Mouse (Mus musculus): ENCODE data around the gene Nrf1. TPM values are rescaled to one million over a fixed set of nuclear protein-coding genes. Genes with fewer than 3 reads are reported as not detected.

The Nrf1 gene
- polyA plus RNA-seq, 1 experiment from 2014 or later = 41.5 TPM

DNA sequence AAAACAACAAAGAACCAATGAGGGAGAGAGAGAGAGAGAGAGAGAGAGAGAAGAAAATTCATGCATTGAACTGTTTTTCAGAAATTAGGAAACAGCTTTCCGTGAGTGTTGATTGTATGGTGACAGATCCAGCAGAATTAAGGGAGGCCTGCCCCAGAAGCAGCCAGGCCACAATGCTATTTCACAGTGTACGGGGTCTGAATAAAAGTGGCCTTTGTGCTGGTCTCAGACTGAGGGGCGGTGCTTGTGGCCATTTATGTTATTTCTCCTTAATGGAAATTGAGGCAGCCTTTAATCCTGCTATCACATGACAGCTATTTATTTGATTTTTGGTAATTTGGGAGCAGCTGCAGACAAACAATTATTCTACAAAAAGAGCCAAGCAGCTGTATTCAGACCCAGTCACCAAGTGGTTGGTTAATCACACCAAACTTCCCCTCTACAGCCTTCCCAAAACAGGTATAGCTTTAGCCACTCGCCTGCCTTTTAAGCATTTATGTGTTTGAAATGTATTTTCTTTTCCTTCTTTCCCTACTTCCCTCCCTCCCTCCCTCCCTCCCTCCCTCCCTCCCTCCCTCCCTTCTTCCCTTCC, 31.2 kb downstream of the Nrf1 start:
- Histone ChIP-seq H3K27me3 (no peaks in the 10 kb centered on the region), H3K9me3 (replicated peaks) (no peaks in the 10 kb centered on the region), H3K27ac (no peak overlapping the region), H3K4me1 (replicated peaks) (peaks cover 40% of the 10 kb centered on the region), H3K9ac (no peak overlapping the region), H3K36me3 (no peaks in the 10 kb centered on the region), H3K4me3 (replicated peaks) (no peak overlapping the region), H3K4me2 (no peak overlapping the region)
- DNase-seq = no peak
- WGBS (ENCODE audit: insufficient replicate concordance) = 85% methylated on average over 4 of the region's 4 CpGs
- no peak for ATAC-seq (ENCODE audit: low read depth)

DNA sequence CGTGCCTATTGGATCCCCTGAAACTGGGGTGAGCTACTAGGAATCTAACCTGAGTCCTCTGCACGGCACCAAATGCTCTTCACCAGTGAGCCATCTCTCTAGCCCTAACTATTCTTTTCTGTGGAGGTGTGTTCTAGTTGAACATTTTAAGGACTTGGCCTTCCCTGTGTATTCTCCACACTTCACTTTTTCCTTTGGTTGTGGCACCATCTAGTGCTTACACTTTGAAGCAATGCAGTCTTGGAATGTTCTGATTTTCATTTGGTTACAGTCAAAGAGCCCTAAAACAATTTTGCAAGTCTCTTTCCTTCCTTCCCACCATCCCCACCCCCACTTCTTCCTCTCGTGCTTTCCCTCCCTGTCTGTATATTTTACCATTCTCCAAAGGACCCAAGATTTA, 33.6 kb downstream of the Nrf1 start:
- Histone ChIP-seq H3K4me3 (replicated peaks) (no peak overlapping the region), H3K4me1 (replicated peaks) (peaks cover 37% of the 10 kb centered on the region), H3K36me3 (no peaks in the 10 kb centered on the region), H3K27ac (no peak overlapping the region), H3K9me3 (replicated peaks) (no peaks in the 10 kb centered on the region), H3K9ac (no peak overlapping the region), H3K4me2 (no peak overlapping the region), H3K27me3 (no peaks in the 10 kb centered on the region)
- ATAC-seq (ENCODE audit: low read depth) (no peak), DNase-seq (no peak)
- WGBS (ENCODE audit: insufficient replicate concordance) = 69% methylated on average over 3 of the region's 3 CpGs

DNA sequence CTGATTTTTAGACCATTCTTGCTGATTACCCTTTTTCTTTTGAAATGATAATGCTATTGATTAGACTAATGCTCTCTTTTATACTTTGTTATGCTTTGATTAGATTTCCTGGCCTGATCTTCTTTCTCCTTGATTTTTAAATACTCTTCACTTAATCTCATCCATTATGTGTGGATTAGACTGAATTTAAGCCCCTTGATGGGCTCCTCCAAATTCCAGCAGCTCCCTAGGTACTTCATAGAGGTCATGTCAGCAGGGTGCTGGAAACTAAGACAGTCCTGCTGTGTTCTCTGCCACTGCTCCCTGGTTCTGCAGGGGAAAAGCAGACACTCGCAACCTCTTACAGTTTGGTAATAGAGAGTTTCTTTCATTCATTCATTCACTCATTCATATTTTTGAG, 35.5 kb downstream of the Nrf1 start:
- Histone ChIP-seq H3K9me3 (replicated peaks) (no peaks in the 10 kb centered on the region), H3K4me1 (replicated peaks) (peaks cover 33% of the 10 kb centered on the region), H3K27me3 (no peaks in the 10 kb centered on the region), H3K4me3 (replicated peaks) (no peak overlapping the region), H3K9ac (no peak overlapping the region), H3K36me3 (no peaks in the 10 kb centered on the region), H3K4me2 (no peak overlapping the region), H3K27ac (no peak overlapping the region)
- no peak for ATAC-seq (ENCODE audit: low read depth)
- no peak for DNase-seq
- WGBS (ENCODE audit: insufficient replicate concordance) = 91% methylated on average over 1 of the region's 1 CpGs

DNA sequence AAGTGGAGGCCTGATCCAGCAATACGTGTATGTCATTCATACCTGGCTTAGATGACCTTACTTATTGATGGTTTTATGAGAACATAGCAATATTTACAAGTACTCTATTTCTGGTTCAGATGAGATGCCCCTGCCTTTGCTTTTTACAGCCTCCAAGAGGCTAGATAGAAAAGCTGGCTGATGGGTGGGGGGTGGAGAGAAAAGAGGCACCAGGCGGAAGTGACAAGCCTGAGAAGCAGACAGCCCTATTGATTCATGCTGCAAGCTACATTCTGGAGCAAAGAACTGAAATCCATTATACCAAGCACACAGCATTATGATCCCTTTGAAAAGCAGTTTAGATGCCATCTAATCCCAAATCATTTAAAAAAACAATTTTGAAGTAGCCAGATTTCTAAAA, 37.6 kb downstream of the Nrf1 start:
- Histone ChIP-seq H3K36me3 (peaks cover 15% of the 10 kb centered on the region), H3K9ac (no peak overlapping the region), H3K27me3 (no peaks in the 10 kb centered on the region), H3K9me3 (replicated peaks) (no peaks in the 10 kb centered on the region), H3K4me1 (replicated peaks) (peaks cover 38% of the 10 kb centered on the region), H3K4me3 (replicated peaks) (no peak overlapping the region), H3K4me2 (no peak overlapping the region), H3K27ac (no peak overlapping the region)
- no peak for ATAC-seq (ENCODE audit: low read depth)
- no peak for DNase-seq
- 54% methylated on average over 2 of the region's 2 CpGs for WGBS (ENCODE audit: insufficient replicate concordance)

DNA sequence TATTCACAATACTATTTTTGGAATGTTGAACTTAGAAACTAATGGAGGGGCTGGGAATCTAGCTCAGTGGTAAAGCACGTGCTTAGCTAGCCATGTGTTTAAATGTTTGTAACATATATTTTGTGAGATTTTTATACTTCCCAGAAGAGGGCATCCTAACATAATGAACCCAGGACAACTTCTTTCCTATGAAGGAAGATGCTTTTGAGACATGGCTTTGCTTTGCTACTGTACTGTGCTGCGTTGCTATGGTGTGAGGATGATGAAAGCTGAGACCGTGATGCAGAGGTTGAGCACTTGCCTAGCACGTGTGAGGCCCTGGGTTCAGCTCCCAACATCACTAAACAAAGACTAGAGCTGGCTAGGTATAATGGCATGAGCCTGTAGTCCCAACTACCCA, 43.4 kb downstream of the Nrf1 start:
- Histone ChIP-seq H3K4me3 (replicated peaks) (no peak overlapping the region), H3K9ac (no peak overlapping the region), H3K4me2 (no peak overlapping the region), H3K36me3 (peaks cover 66% of the 10 kb centered on the region), H3K4me1 (replicated peaks) (peaks cover 15% of the 10 kb centered on the region), H3K9me3 (replicated peaks) (no peaks in the 10 kb centered on the region), H3K27me3 (no peaks in the 10 kb centered on the region), H3K27ac (no peak overlapping the region)
- no peak for DNase-seq
- ATAC-seq (ENCODE audit: low read depth) = no peak
- 86% methylated on average over 4 of the region's 4 CpGs for WGBS (ENCODE audit: insufficient replicate concordance)

DNA sequence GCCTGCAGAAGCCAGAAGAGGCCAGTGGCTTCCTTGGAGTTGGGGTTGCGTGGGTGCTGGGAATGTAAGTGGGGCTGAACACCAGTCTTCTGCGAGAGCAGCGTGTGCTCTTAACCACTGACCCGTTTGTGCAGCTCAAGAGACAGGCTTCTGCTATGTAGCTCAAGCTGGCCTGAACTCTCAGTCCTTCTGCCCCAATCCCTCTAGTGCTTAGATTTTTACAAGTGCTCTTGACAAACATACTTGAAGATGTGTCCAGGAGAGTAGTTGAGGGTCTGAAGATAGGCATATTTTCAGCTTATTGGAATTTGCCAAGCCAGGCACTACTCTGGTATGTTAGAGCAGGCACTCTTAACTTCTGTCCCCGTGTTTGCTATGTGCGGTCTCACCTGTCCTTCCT, 45.0 kb downstream of the Nrf1 start:
- Histone ChIP-seq H3K36me3 (peaks cover 80% of the 10 kb centered on the region), H3K4me3 (replicated peaks) (no peak overlapping the region)
- 92% methylated on average over 6 of the region's 6 CpGs for WGBS (ENCODE audit: insufficient replicate concordance)

DNA sequence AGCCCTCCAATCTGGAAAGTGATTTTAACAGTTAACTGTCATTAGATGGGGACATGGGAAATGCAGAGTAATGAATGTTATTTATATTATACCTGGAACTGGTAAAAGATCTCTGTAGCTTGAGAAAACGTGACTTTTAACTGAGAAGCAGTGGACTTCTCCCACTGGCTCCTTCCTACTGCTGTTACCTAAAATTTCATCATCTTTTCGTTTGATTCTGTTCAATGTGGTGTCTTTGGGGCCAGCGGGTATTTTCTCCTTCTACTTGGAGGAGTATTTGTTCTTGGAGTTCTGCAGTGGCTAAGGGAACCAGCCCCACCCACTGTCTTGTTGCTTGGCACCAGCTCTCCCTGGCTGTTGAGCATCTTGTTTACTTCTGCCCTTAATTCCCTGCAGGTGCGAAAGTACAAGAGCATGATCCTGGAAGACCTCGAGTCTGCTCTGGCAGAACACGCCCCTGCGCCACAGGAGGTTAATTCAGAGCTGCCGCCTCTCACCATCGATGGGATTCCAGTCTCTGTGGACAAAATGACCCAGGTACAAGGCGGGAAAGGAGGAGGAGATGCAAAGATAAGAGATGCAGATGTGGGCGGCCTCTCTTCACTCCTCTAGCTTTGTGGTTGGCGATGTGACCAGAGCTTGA, 54.1 kb downstream of the Nrf1 start:
- Histone ChIP-seq H3K4me1 (replicated peaks) (no peaks in the 10 kb centered on the region), H3K9ac (no peak overlapping the region), H3K4me2 (no peak overlapping the region), H3K9me3 (replicated peaks) (no peaks in the 10 kb centered on the region), H3K36me3 (peaks cover 81% of the 10 kb centered on the region), H3K27me3 (no peaks in the 10 kb centered on the region), H3K4me3 (replicated peaks) (no peak overlapping the region), H3K27ac (no peak overlapping the region)
- no peak for ATAC-seq (ENCODE audit: low read depth)
- WGBS (ENCODE audit: insufficient replicate concordance) = 82% methylated on average over 12 of the region's 12 CpGs
- no peak for DNase-seq

More for the DNA sequence above, 45.0 kb downstream of the Nrf1 start:
- no peaks in the 10 kb centered on the region for H3K9me3 ChIP-seq (replicated peaks)
- no peak overlapping the region for H3K4me2 ChIP-seq
- no peak for ATAC-seq (ENCODE audit: low read depth)
- H3K9ac ChIP-seq = no peak overlapping the region
- peaks cover 10% of the 10 kb centered on the region for H3K4me1 ChIP-seq (replicated peaks)
- no peak overlapping the region for H3K27ac ChIP-seq
- DNase-seq = no peak
- no peaks in the 10 kb centered on the region for H3K27me3 ChIP-seq

DNA sequence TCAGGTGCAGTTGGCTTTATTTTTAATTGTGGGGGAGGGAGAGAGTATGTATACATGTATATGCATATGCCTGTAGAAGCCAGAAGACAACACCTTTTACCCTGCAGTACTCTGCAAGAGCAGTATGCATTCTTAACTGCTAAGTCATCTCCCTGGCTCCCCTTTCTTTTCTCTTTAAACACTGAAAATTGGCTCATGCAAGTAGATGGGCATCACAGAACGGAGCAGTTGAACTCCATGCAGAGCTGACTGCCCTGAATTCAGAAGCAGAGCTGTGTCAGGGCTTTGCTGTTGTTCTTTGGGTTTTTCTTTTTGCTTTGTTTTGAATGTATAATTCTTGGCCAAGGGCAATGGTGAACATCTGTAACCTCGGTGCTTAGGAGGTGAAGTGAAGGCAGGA, 58.3 kb downstream of the Nrf1 start:
- Histone ChIP-seq H3K27ac (no peak overlapping the region), H3K4me2 (no peak overlapping the region), H3K36me3 (peaks cover 79% of the 10 kb centered on the region), H3K4me1 (replicated peaks) (no peaks in the 10 kb centered on the region), H3K4me3 (replicated peaks) (no peak overlapping the region), H3K27me3 (no peaks in the 10 kb centered on the region), H3K9ac (no peak overlapping the region), H3K9me3 (replicated peaks) (no peaks in the 10 kb centered on the region)
- ATAC-seq (ENCODE audit: low read depth) = no peak
- 89% methylated on average over 2 of the region's 2 CpGs for WGBS (ENCODE audit: insufficient replicate concordance)
- no peak for DNase-seq

DNA sequence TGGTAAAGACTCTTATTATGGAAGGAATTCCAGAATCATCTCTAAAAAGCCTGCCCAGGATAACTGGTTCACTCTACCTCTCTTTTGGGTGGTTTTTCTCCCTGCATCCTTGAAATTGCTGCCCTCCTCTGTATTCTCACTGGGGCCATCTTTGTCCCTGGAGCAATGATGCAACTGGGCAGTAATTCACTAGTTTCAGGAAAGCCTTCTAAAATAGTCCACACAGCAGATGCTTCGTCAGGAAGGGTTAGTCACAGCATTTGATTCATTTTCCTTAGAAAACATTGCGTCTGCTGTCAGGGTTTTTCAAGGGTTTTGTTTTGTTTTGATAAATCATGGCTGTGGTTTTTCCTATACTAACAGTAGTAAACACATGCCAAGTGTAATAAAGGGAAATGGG, 59.7 kb downstream of the Nrf1 start:
- Histone ChIP-seq H3K4me1 (replicated peaks) (no peaks in the 10 kb centered on the region), H3K4me2 (no peak overlapping the region), H3K9me3 (replicated peaks) (no peaks in the 10 kb centered on the region), H3K36me3 (peaks cover 78% of the 10 kb centered on the region), H3K9ac (no peak overlapping the region), H3K27ac (no peak overlapping the region), H3K27me3 (no peaks in the 10 kb centered on the region), H3K4me3 (replicated peaks) (no peak overlapping the region)
- ATAC-seq (ENCODE audit: low read depth) (no peak), DNase-seq (no peak)
- 73% methylated on average over 2 of the region's 2 CpGs for WGBS (ENCODE audit: insufficient replicate concordance)

DNA sequence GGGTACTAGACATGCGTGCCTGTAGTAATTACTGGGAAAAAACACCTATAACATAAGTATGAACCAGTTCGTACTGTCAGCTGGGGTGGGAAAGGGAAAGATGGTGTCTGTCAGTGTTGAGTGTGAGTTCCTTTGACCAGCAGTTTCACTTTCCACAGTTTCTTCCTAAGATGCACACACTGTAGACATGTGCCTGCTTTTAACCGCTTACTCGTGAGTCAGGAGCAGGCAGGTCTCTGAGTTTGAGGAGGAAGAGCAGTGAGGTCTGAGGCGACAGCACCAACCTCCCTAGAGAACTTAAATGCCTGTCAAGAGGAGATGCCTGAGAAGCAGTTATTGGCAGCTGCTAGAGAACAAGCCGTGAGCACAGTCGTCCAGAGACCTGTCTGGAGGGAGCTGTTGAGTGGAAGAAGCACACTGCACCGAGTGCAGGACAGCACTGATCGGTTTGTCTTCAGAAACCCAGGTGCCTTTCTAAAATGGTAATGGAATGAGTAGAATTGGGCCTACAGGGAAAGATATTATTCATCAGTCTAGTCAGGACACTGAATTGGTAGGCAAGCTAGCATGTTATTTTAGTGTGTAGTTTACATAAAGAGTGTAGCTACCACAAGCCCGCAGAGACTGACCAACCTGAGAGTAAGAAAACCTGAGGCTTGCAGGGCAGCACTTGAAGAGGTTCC, 62.2 kb downstream of the Nrf1 start:
- ATAC-seq (ENCODE audit: low read depth) (no peak), DNase-seq (no peak)
- Histone ChIP-seq H3K27me3 (no peaks in the 10 kb centered on the region), H3K9ac (no peak overlapping the region), H3K4me3 (replicated peaks) (no peak overlapping the region), H3K27ac (no peak overlapping the region), H3K9me3 (replicated peaks) (no peaks in the 10 kb centered on the region), H3K36me3 (peaks cover 79% of the 10 kb centered on the region), H3K4me1 (replicated peaks) (no peaks in the 10 kb centered on the region), H3K4me2 (no peak overlapping the region)
- 91% methylated on average over 10 of the region's 10 CpGs for WGBS (ENCODE audit: insufficient replicate concordance)

DNA sequence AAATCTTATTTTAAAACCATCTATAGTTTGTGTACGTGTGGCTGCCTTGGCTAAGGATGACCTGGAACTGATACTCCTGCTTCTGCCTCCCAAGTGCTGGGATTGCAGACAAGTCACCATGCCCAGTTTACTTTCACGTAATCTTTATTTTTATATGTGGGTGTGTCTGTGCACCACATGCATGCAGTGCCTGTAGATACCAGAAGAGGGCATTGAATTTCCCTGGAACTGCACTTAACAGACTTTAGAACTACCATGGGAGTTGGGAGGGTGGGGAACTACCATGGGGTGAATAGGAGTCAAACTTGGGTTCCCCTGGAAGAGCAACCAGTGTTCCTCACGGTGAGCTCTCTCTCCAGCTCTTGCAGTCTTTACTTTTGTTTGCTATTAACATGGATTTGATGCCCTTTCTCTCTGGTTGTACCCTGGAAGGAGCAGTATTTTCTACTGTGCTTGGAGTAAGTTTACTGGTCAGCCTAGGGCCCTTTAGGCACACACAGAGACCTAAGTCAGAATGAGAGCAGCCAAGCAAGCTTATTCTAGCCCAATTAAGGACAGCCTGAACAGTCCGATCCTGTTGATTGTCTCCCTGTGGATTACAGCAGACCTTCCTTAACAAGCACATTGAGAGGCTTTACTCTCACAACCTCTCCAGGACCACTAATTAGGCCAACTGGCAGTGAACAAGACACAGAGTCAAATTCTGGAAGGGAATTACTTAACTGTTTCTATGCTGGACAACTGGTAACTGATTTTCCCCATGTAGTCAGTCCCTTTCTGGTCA, 64.8 kb downstream of the Nrf1 start:
- WGBS (ENCODE audit: insufficient replicate concordance) = 93% methylated on average over 4 of the region's 4 CpGs
- Histone ChIP-seq H3K4me2 (no peak overlapping the region), H3K4me3 (replicated peaks) (no peak overlapping the region), H3K27me3 (no peaks in the 10 kb centered on the region), H3K36me3 (peaks cover 84% of the 10 kb centered on the region), H3K27ac (no peak overlapping the region), H3K9me3 (replicated peaks) (no peaks in the 10 kb centered on the region), H3K4me1 (replicated peaks) (no peaks in the 10 kb centered on the region), H3K9ac (no peak overlapping the region)
- DNase-seq (no peak), ATAC-seq (ENCODE audit: low read depth) (no peak)

Data from liver, embryonic 13.5 days (tissue).